Mouse (Mus musculus): ENCODE data around the gene Cdk14.
"Not testable (repeated sequence)": the region's sequence is repeated elsewhere in the genome, so short reads cannot be mapped to it uniquely, and the experiment has no call there.

Cdk14 gene

GRCm38 (mm10) chr5:5265861-5266786 is 154.0 kb downstream of the Cdk14 start:
- DNase-seq (ENCODE audit: low spot score in 2 of 2): peak in 1 of 2 experiments; percentile 73

- peak in 1 of 2 experiments; percentile 24 for DNase-seq (ENCODE audit: low spot score in 2 of 2)
Observed at GRCm38 (mm10) chr5:5265401-5265841, 154.7 kb downstream of the Cdk14 start.

GRCm38 (mm10) chr5:5264712-5265111 is 155.4 kb downstream of the Cdk14 start:
- no peak for DNase-seq (ENCODE audit: low spot score in 2 of 2)

GRCm38 (mm10) chr5:5261725-5262296 is 158.3 kb downstream of the Cdk14 start:
- no peak for DNase-seq (ENCODE audit: low spot score in 2 of 2)

GRCm38 (mm10) chr5:5260966-5261724 is 159.0 kb downstream of the Cdk14 start:
- DNase-seq (ENCODE audit: low spot score in 2 of 2): no peak

- DNase-seq (ENCODE audit: low spot score in 2 of 2): no peak
Observed at GRCm38 (mm10) chr5:5260309-5260708, 159.8 kb downstream of the Cdk14 start.

- no peak for DNase-seq (ENCODE audit: low spot score in 2 of 2)
Observed at GRCm38 (mm10) chr5:5254391-5254790, 165.7 kb downstream of the Cdk14 start.

- no peak for DNase-seq (ENCODE audit: low spot score in 2 of 2)
Observed at GRCm38 (mm10) chr5:5253177-5253576, 166.9 kb downstream of the Cdk14 start.

GRCm38 (mm10) chr5:5247671-5248070 is 172.4 kb downstream of the Cdk14 start:
- no peak for DNase-seq (ENCODE audit: low spot score in 2 of 2)

- DNase-seq (ENCODE audit: low spot score in 2 of 2): no peak
Observed at GRCm38 (mm10) chr5:5246534-5247175, 173.5 kb downstream of the Cdk14 start.

GRCm38 (mm10) chr5:5245182-5245581 is 174.9 kb downstream of the Cdk14 start:
- no peak for DNase-seq (ENCODE audit: low spot score in 2 of 2)

- no peak for DNase-seq (ENCODE audit: low spot score in 2 of 2)
Observed at GRCm38 (mm10) chr5:5243648-5244047, 176.5 kb downstream of the Cdk14 start.

GRCm38 (mm10) chr5:5242704-5243103 is 177.4 kb downstream of the Cdk14 start:
- DNase-seq (ENCODE audit: low spot score in 2 of 2): no peak

- DNase-seq (ENCODE audit: low spot score in 2 of 2): no peak
Observed at GRCm38 (mm10) chr5:5241088-5241487, 179.0 kb downstream of the Cdk14 start.

- DNase-seq (ENCODE audit: low spot score in 2 of 2): no peak
Observed at GRCm38 (mm10) chr5:5240121-5240520, 180.0 kb downstream of the Cdk14 start.

GRCm38 (mm10) chr5:5234935-5235334 is 185.2 kb downstream of the Cdk14 start:
- not testable (repeated sequence) for DNase-seq (ENCODE audit: low spot score in 2 of 2)

- no peak for DNase-seq (ENCODE audit: low spot score in 2 of 2)
Observed at GRCm38 (mm10) chr5:5226966-5227365, 193.1 kb downstream of the Cdk14 start.

- DNase-seq (ENCODE audit: low spot score in 2 of 2): no peak
Observed at GRCm38 (mm10) chr5:5211780-5212135, 208.4 kb downstream of the Cdk14 start.

- DNase-seq (ENCODE audit: low spot score in 2 of 2): no peak
Observed at GRCm38 (mm10) chr5:5211034-5211779, 208.9 kb downstream of the Cdk14 start.

- DNase-seq (ENCODE audit: low spot score in 2 of 2): no peak
Observed at GRCm38 (mm10) chr5:5208016-5208415, 212.1 kb downstream of the Cdk14 start.

GRCm38 (mm10) chr5:5206012-5206411 is 214.1 kb downstream of the Cdk14 start:
- no peak for DNase-seq (ENCODE audit: low spot score in 2 of 2)
